Mouse (Mus musculus) intestine, embryonic 14.5 days (tissue): ENCODE data around the gene Olfr1120. TPM values are rescaled to one million over a fixed set of nuclear protein-coding genes. Genes with fewer than 3 reads are reported as not detected.
"Not testable (repeated sequence)": the region's sequence is repeated elsewhere in the genome, so short reads cannot be mapped to it uniquely, and the experiment has no call there.

Experiments used
- ATAC-seq: fragments of 200-750 bp; cut with Nextera tagmentation; replicated peaks from 2 replicates; pipeline ENCODE4 v1.8.0; 2017; ENCODE audit warnings: low read depth, moderate number of reproducible peaks, moderate TSS enrichment, moderate library complexity; ENCODE audit not compliant: low FRiP score, low TSS enrichment
- DNase-seq: peaks from one replicate; pipeline ENCODE4 v3.0.0-alpha.2; 2018; ENCODE audit warnings: low spot score
- H3K27ac ChIP-seq: fragments of 300-500 bp; sonication (generic); 2 replicates; pipeline ENCODE4 v1.5.1; 2014; ENCODE audit warnings: low read depth, mild to moderate bottlenecking, control low read depth
- H3K27me3 ChIP-seq: fragments of 300-500 bp; sonication (generic); replicated peaks from 2 replicates; pipeline ENCODE4 v1.6.1; 2014; ENCODE audit warnings: low read length, control low read depth; ENCODE audit not compliant: control insufficient read depth, insufficient read depth
- H3K36me3 ChIP-seq: fragments of 300-500 bp; sonication (generic); 2 replicates; pipeline ENCODE4 v1.6.1; 2014; ENCODE audit warnings: low read length, control low read depth; ENCODE audit not compliant: control insufficient read depth, insufficient read depth
- H3K4me1 ChIP-seq: fragments of 300-500 bp; sonication (generic); replicated peaks from 2 replicates; pipeline ENCODE4 v1.6.1; 2014; ENCODE audit warnings: low read length, control low read depth, mixed read lengths; ENCODE audit not compliant: control insufficient read depth, insufficient read depth
- H3K4me2 ChIP-seq: fragments of 300-500 bp; sonication (generic); 2 replicates; pipeline ENCODE4 v1.6.1; 2014; ENCODE audit warnings: low read length
- H3K4me3 ChIP-seq: fragments of 300-500 bp; sonication (generic); 2 replicates; pipeline ENCODE4 v1.5.1; 2014; ENCODE audit warnings: low read depth, low read length, control low read depth, mixed read lengths
- H3K9ac ChIP-seq: fragments of 300-500 bp; sonication (generic); 2 replicates; pipeline ENCODE4 v1.6.1; 2014; ENCODE audit warnings: mild to moderate bottlenecking, low read length
- H3K9me3 ChIP-seq: fragments of 300-500 bp; sonication (generic); 2 replicates; pipeline ENCODE4 v1.6.1; 2016; ENCODE audit warnings: low read length, control low read depth; ENCODE audit not compliant: control insufficient read depth
- WGBS: fragments of 180-500 bp; shearing (Covaris S2); extraction: QIAGEN DNeasy Blood & Tissue Kit; methylation state at CpG from one replicate; pipeline ENCODE4 v1.1.7; 2014; 5-methylcytosine and 5-hydroxymethylcytosine counted together
- polyA plus RNA-seq: library from polyadenylated mRNA; unstranded; fragments of >200 nt; fragmentation: Nextera tagmentation; extraction: Ambion mirVana; gene quantifications from 2 replicates; pipeline ENCODE4 v1.2.1, GENCODE M21; 2014

The Olfr1120 gene
- polyA plus RNA-seq, result not detected in 2 replicates

- WGBS, result 53% methylated on average over 2 of the region's 2 CpGs
Observed at GRCm38 (mm10) chr2:87354515-87354914, at the start of gene Olfr1120. Gene Olfr1120, plus strand, starts transcription at chr2:87354815.

GRCm38 (mm10) chr2:87307281-87307680 lies 47.3 kb upstream of the Olfr1120 start, which contains the start of gene Olfr1118:
Gene Olfr1118, plus strand, starts transcription at chr2:87307581.
- H3K9me3 ChIP-seq, result no peaks in the 10 kb centered on the region
- H3K27ac ChIP-seq, result no peak within 1 kb of the TSS
- no peak within 1 kb of the TSS for H3K4me3 ChIP-seq
- no peaks in the 10 kb centered on the region for H3K4me1 ChIP-seq
- no peaks in the 10 kb centered on the region for H3K27me3 ChIP-seq
- 65% methylated on average over 1 of the region's 1 CpGs for WGBS
- H3K36me3 ChIP-seq, result no peaks in the 10 kb centered on the region
- no peak within 1 kb of the TSS for H3K4me2 ChIP-seq
- no peak for DNase-seq
- no peak within 1 kb of the TSS for H3K9ac ChIP-seq
- no peak for ATAC-seq

More at GRCm38 (mm10) chr2:87354515-87354914, at the start of gene Olfr1120:
- Histone ChIP-seq H3K9ac (no peak within 1 kb of the TSS), H3K4me2 (no peak within 1 kb of the TSS), H3K36me3 (no peaks in the 10 kb centered on the region), H3K27me3 (no peaks in the 10 kb centered on the region), H3K9me3 (no peaks in the 10 kb centered on the region), H3K4me3 (no peak within 1 kb of the TSS), H3K4me1 (no peaks in the 10 kb centered on the region), H3K27ac (no peak within 1 kb of the TSS)
- no peak for ATAC-seq
- DNase-seq, result no peak

GRCm38 (mm10) chr2:87360121-87360520 lies 5.5 kb downstream of the Olfr1120 start:
- not testable (repeated sequence) for H3K4me3 ChIP-seq, H3K9me3 ChIP-seq, H3K4me2 ChIP-seq, DNase-seq, H3K9ac ChIP-seq, ATAC-seq, H3K4me1 ChIP-seq, H3K36me3 ChIP-seq, H3K27ac ChIP-seq, H3K27me3 ChIP-seq
- WGBS, result 95% methylated on average over 2 of the region's 2 CpGs

- H3K36me3 ChIP-seq, result no peaks in the 10 kb centered on the region
- no peaks in the 10 kb centered on the region for H3K9me3 ChIP-seq
- H3K4me3 ChIP-seq, result no peak within 1 kb of the TSS
- H3K27ac ChIP-seq, result no peak within 1 kb of the TSS
- H3K4me1 ChIP-seq, result no peaks in the 10 kb centered on the region
- 49% methylated on average over 1 of the region's 1 CpGs for WGBS
- no peak for DNase-seq
- no peaks in the 10 kb centered on the region for H3K27me3 ChIP-seq
- H3K9ac ChIP-seq, result no peak within 1 kb of the TSS
- no peak for ATAC-seq
- H3K4me2 ChIP-seq, result no peak within 1 kb of the TSS
Observed at GRCm38 (mm10) chr2:87369595-87369994, 15.0 kb downstream of the Olfr1120 start, which contains the start of gene Olfr1121. Gene Olfr1121, plus strand, starts transcription at chr2:87369895.

- H3K9ac ChIP-seq, result no peak overlapping the region
- H3K36me3 ChIP-seq, result no peaks in the 10 kb centered on the region
- H3K4me1 ChIP-seq, result no peaks in the 10 kb centered on the region
- no peak overlapping the region for H3K4me3 ChIP-seq
- 84% methylated on average over 4 of the region's 4 CpGs for WGBS
- no peaks in the 10 kb centered on the region for H3K9me3 ChIP-seq
- ATAC-seq, result no peak
- no peak overlapping the region for H3K27ac ChIP-seq
- no peaks in the 10 kb centered on the region for H3K27me3 ChIP-seq
- no peak for DNase-seq
- no peak overlapping the region for H3K4me2 ChIP-seq
Observed at GRCm38 (mm10) chr2:87371726-87372125, 17.1 kb downstream of the Olfr1120 start.

- Histone ChIP-seq H3K4me2 (no peak overlapping the region), H3K4me1 (no peaks in the 10 kb centered on the region), H3K4me3 (no peak overlapping the region), H3K27me3 (no peaks in the 10 kb centered on the region), H3K9ac (no peak overlapping the region), H3K9me3 (no peaks in the 10 kb centered on the region), H3K36me3 (no peaks in the 10 kb centered on the region), H3K27ac (no peak overlapping the region)
- WGBS, result 78% methylated on average over 2 of the region's 2 CpGs
- DNase-seq, result no peak
- ATAC-seq, result no peak
Observed at GRCm38 (mm10) chr2:87383935-87384334, 29.3 kb downstream of the Olfr1120 start.

GRCm38 (mm10) chr2:87385549-87385948 lies 30.9 kb downstream of the Olfr1120 start, which contains the start of gene Olfr1122:
Gene Olfr1122, plus strand, starts transcription at chr2:87385849.
- Histone ChIP-seq H3K4me1 (no peaks in the 10 kb centered on the region), H3K27me3 (no peaks in the 10 kb centered on the region), H3K4me2 (no peak within 1 kb of the TSS), H3K9me3 (no peaks in the 10 kb centered on the region), H3K9ac (no peak within 1 kb of the TSS), H3K27ac (no peak within 1 kb of the TSS), H3K4me3 (no peak within 1 kb of the TSS), H3K36me3 (no peaks in the 10 kb centered on the region)
- no peak for DNase-seq
- ATAC-seq, result no peak
- WGBS, result 81% methylated on average over 2 of the region's 2 CpGs

- H3K9ac ChIP-seq, H3K36me3 ChIP-seq, H3K9me3 ChIP-seq, ATAC-seq, H3K4me2 ChIP-seq, H3K4me1 ChIP-seq, H3K4me3 ChIP-seq, DNase-seq, H3K27me3 ChIP-seq, H3K27ac ChIP-seq: not testable (repeated sequence)
- 89% methylated on average over 5 of the region's 5 CpGs for WGBS
Observed at GRCm38 (mm10) chr2:87393605-87394004, 39.0 kb downstream of the Olfr1120 start.

- WGBS, result 85% methylated on average over 7 of the region's 7 CpGs
Observed at GRCm38 (mm10) chr2:87394686-87395085, 40.1 kb downstream of the Olfr1120 start.

More at GRCm38 (mm10) chr2:87394686-87395085, 40.1 kb downstream of the Olfr1120 start:
- not testable (repeated sequence) for DNase-seq, ATAC-seq, H3K4me2 ChIP-seq, H3K36me3 ChIP-seq, H3K4me3 ChIP-seq, H3K27ac ChIP-seq, H3K9ac ChIP-seq, H3K4me1 ChIP-seq, H3K27me3 ChIP-seq, H3K9me3 ChIP-seq
